Mouse (Mus musculus) megakaryocyte progenitor cell, adult 5-6 weeks (primary cell): ENCODE results near the gene Gm17617. TPM values are rescaled to one million over a fixed set of nuclear protein-coding genes. Genes with fewer than 3 reads are reported as not detected.
A peak's percentile ranks its signal among the peaks of the same experiment; 100 is the strongest.
"Not testable (repeated sequence)": the region's sequence is repeated elsewhere in the genome, so short reads cannot be mapped to it uniquely, and the experiment has no call there.

ENCODE experiments used
- ATAC-seq: replicated peaks from 2 replicates; pipeline ENCODE4 v1.8.0; 2016; ENCODE audit warnings: mild to moderate bottlenecking, moderate TSS enrichment, inconsistent platforms; ENCODE audit not compliant: poor library complexity
- total RNA-seq, 2 experiments: library from RNA; stranded (forward) in 1 of 2; stranded (reverse) in 1 of 2; fragments of 157-497, 149-512 nt in 1 of 2; fragments of 200-1000 nt in 1 of 2; gene quantifications; 2 replicates each; pipeline versions ENCODE4 v1.2.3 to v1.2.4; 2015 to 2017

The Gm17617 gene
- total RNA-seq, 2 experiments from 2014 or later = not detected

DNA sequence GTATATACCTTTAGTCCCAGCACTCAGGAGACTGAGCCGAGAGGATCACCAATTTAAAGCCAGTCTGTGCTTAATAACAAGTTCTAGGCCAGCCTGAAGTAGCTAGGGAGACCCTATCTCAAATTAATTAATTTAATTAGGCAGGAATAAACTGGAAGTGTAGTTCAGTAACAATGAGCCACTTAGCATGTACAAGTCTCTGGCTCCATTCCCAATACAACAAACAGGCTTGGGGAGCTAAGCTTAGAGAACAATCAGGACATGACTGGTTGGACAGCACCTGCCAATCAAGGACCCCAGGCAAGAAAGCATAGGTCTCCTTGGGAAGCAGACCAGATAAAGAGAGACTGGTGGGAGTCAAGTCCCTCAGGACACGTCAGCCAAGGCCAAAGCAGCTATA is 6.9 kb upstream of the Gm17617 start:
- ATAC-seq = no peak

DNA sequence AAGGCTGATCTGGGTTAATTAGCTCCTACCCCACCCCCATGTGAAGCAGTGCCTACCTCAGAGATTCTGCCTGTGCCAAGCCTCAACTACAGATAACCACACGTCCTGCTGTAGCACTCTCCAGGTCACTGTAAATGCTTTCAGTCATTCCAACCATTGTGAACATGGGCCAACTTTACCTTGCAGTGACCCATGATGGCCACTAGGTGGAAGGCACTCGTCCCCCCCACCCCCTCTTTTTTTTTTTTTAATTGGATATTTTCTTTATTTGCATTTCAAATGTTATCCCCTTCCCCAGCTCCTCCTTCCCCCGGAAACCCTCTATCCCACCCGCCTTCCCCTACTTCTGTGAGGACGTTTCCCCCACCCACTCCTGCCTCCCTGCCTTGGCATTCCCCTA is 2.0 kb upstream of the Gm17617 start:
- peak; percentile 99 for ATAC-seq

DNA sequence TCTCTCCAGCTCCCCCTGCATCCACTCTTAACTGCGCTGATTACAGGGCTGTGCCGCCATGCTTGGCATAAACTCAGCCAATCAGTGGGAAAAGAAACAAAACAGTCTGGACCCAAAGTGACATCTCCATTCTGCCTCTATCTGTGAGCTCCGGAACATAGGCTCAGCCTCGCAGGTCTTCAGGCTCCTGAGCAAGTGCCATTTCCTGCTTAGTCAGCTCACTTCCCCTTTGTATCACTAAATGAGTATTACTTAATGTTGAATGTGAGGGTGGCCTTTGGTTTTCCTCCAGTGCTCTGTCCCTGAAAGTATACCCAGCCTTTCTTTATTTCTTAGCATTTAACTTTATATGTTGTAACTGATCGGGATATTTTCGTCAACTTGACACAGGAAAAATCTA is 8.4 kb downstream of the Gm17617 start:
- peak; percentile 80 for ATAC-seq

DNA sequence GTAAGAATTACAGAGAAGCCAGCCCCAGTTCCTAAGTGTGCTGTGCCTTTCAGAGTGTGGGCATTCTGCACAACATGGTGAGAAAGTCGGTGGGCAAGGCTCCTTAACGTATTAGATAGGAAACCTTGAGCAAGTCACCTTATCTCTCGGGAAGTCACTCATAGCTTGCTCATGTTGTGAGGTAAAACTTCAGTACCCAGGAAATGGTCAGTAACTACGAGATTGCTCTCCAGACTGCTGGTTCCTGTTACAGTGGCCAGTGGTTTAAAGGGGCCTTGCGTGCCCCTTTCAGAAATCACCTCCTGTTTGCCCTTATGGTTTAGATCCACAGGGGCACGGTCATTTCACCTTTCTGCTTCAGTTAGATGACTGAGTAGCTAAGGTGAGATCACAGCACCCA is 19.0 kb downstream of the Gm17617 start:
- ATAC-seq = no peak

DNA sequence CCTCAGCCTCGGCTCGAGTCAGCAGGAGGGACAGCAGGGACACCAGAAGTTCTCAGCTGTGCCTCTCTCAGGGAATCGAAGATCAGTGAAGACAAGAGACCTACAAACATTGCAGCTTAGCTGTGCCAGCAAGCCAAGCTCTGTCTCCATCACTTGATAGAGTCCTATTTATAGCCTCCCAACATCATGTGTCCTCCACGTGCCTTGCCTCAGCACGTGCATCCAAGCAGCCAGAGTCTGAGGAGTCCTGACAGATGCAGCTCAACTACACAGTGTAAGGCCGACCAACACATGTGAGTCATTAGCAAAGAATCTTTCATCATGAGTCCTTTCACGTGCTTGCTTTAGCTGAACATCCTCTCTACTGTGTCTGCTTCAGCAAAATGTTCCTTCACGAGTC is 25.7 kb downstream of the Gm17617 start:
- no peak for ATAC-seq

DNA sequence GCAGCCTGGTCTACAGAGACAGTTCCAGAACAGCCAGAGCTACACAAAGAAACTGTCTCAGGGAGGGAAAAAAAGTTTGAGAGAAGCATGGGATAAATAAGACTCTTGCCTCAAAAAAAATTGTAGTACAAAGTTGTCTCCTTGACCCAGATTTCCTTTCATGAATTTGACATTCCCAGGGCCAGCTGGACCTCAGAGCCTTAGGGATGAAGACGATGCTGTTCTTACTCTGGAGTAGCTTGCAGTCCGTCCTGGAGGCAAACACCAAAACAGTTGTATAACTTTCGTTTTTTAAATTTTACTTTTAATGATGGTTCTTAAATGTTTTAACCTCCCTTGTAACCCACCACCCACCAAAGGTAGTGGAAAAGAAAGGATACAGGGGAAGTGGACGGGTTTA is 26.2 kb downstream of the Gm17617 start:
- no peak for ATAC-seq

DNA sequence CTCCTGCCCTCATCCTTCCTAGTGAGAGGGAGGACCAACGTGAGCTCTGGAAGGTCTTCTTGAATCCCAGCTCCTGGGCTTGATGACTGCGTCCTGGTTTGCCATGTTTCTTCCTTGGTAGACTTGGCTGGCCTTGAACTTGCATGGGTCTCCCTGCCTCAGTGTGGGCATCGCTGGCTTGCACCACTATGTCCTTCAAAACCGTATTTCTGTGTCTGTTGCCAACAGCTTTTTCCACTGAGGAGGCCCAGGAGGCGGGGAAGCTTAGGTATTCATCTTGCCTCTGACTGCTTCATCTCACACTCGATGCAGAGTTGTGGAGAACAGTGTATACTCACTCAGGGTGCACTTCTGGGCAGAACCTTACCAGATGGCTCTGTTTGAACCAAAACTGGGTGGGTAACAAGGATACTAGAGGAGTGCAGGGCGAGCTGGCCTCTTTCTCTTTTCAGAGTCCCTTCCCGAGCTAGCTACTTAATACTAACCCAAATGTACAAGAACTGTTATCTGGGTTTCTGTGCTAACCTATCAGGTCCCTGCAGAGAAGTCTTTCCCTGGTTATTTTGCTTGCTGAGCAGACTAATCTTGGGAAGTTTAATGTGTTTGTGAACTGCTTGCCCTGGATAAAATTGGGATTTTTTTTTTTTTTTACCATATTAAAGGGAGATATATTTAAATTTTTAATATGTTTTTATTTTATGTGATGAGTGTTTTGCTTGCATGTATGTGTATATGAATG is 27.2 kb downstream of the Gm17617 start:
- ATAC-seq = 0 out of 2 replicates have a peak, but pooled peaks have one; percentile 15

DNA sequence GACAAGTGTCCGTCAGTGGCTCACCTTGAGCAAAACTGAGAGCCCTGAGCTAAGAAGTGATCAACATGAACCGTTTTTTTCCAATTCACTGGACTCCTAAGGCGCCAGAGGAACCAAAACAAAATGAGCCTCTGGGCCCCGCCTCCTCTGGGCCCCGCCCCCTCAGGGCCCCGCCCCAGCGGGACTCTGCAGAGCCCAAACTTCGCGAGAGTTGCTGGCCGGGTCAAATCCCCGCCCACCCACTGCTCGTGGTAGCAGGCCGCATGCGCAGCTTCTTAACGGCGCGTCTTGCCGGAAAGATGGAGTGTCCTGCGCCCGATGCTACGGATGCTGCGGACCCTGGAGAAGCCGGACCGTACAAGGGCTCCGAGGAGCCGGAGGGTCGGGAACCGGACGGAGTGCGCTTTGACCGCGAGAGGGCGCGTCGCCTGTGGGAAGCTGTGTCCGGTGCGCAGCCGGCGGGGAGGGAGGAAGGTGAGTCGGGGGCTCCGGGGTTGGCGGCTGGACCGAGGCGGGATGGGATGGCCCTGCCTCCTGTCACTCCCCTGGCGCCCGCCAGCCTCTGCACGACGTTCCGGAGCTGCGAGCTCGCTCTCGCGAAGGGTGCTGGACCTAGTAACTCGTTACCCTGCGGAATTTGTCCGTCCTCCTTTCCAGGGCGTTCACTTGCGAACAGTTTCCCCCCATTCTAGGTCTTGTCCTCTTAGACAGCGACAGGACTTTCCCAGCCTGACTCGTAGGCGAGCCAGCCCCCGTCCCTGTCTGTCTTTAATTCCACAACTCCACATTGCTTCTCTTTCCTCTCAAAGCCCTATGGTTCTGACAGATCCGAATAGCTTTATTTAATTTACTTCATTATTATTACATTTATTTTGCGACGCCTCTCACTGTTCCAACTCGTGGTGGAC is 28.0 kb downstream of the Gm17617 start, which contains the start of gene Zfp346:
Zfp346 (plus strand) TSS at position 267 of the 908 bp plus-strand sequence.
- ATAC-seq = peak; percentile 92

DNA sequence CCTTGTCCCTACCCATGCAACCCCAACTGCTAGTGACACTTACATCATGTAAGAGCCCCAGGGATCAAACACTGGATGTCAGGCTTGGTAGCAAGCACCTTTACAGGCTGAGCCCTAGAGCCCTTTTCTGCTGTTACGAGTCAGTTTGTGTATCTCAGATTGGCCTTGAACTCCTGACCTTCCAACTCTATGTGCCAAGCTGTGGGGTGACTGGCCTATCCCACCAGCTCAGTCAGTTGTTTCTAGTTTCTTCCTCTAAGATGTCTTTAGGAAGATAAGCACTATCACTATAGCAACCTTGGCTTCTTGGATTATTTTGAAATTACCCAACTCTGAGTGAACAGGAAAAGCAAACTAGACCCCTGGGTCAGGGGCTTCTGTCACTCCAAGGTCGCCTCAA is 30.0 kb downstream of the Gm17617 start:
- no peak for ATAC-seq

DNA sequence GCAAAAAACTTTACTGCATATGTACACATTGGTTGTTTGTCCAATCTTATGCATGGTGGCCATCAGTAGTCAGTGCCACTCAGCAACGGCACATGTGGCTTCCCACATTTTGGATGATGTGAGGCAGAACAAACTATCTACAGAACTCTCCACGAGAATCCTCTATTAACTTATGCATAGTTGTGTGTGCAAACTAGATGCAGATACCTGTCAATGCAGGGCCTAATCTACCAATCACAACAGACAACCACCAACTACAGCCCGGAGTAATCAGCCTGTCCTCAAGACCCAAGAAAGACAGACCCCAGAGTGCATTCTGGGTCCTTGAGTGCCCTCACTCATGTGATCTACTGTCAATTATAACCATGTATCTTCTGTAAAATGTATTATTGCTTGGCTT is 31.0 kb downstream of the Gm17617 start:
- ATAC-seq = no peak

DNA sequence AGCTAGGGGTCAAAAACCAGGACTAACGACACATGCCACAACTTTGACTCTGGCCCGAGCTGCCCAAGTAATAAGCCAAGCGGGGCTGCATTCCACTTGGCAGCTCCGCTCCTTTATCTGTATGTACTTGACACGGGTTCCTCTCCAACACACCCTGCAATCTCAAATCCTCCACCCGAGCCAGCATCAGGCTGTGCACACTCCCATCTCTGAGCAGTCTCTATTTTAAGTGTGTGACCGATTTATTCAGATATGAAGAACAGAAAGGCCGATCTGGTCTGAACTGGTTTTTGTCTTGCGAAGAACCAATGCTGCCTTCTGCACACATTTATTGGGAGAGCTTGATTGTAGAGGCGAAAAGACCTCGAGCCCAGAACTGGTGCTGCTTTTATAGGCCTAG is 31.7 kb downstream of the Gm17617 start:
- ATAC-seq = no peak

DNA sequence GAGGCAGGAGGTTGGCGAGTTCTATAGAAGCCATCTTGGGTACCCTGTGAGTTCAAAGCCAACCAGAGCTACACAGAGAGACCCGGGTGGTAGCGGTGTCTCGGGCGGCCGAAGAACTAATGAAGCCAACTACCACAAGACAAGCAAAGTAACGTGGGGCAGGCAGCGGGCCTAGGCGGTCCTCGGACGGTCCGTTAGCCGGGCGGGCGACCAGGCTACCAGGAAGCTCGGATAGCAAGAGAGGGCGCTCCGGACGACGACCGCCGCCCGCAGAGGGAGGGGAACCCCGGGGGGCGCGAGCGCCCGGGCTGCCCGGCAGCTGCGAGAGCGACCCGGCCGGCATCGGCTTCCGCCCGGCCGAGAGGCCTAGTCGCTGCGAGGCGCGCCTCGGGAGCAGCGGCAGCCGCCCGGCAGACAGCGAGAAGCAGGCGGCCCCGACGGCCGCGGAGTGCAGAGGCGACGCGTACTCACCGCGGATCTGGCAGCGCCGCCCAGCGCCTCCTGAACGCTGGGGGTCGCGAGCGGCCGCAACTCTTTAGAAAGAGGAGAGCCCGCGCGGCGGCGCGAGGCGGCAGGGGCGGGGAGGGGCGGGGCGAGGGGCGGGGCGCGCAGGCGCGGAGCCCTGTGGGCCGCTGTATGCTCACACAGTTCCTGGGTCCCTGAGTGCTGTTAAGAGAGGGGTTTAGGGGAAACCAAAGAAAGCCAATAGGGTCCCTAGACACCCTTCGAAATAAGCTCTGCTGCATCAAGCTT is 33.4 kb downstream of the Gm17617 start, which contains the start of gene Uimc1:
Uimc1 (minus strand) TSS at position 575 of the 753 bp plus-strand sequence.
- ATAC-seq = peak; percentile 84

DNA sequence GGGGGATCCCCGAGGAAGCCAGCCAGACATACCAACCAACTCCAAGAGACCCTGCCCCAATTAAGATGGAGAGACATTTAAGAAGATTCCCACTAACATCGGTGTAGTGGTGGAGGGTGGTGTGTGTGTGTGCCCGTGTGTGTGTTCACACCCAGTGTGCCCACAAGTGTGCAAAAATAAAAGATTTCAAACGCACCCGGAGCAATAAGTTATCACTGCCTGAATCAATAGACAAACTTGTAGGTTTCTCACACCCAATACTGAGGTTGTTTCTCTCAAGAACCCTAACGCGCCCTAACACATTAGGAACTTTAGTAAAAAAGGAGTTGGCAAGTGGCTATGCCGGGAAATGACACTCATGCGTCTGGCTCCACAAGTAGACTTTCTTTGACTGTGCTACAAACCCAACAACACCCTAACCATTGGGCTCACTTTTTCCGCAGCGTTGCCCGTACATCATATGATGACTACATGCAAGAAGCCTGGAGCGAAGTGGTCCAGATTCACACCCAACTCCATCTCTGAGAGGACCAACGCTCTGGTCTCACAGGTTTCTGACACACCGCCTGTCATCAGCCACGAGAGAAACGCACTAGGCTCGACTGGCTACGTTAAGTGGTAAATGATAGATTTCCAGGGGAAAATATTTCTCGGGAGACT is 34.2 kb downstream of the Gm17617 start:
- ATAC-seq = peak; percentile 40; the same call in 1 of the 2 replicates

DNA sequence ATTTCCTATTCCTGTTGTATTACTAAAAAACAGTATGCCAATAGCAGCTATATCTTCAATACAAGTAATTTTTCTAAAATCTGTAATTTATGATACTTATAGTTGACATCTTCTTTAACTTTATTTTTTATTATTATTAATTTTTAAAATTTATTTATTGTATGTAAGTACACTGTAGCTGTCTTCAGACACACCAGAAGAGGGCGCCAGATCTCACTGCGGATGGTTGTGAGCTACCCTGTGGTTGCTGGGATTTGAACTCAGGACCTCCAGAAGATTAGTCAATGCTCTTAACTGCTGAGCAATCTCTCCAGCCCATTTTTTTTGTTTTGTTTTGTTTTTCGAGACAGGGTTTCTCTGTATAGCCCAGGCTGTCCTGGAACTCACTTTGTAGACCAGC is 35.5 kb downstream of the Gm17617 start:
- ATAC-seq = not testable (repeated sequence)

DNA sequence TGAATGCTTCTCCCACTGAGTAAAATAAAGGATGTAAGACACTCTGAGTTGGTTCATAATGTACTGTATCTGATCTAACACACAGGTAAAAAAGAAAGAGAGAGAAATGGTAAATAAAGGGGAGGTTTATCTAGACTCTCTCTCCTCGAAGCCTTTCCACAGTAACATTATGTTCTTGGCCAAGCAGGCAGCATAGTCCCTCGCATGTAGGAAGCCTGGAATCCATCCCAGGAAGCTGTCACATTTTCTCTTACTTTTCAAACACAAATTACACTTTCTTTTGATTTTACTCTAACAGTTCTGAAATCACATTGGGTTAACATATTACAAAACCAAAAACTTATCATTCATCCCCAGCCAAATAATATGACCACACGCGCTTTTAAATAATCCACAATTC is 40.8 kb downstream of the Gm17617 start:
- ATAC-seq = no peak

Other genes with a start within 250 kb of the Gm17617 start
- gene Unc5a, start 184.1 kb downstream of the Gm17617 start, total RNA-seq (2015) = 0.59 and 0.64 TPM in 2 replicates
- gene Unc5a, start 184.1 kb downstream of the Gm17617 start, total RNA-seq (2017) = 0.04 and 0.51 TPM in 2 replicates
- gene Hk3, start 112.2 kb downstream of the Gm17617 start, total RNA-seq (2015) = 83.9 and 84.9 TPM in 2 replicates
- 179 and 185 TPM in 2 replicates for gene Hk3, start 112.2 kb downstream of the Gm17617 start, total RNA-seq (2017)
- gene Uimc1, start 33.2 kb downstream of the Gm17617 start, total RNA-seq (2015) = 38.0 and 49.0 TPM in 2 replicates
- 63.0 and 67.2 TPM in 2 replicates for gene Uimc1, start 33.2 kb downstream of the Gm17617 start, total RNA-seq (2017)
- 9.1 and 13.8 TPM in 2 replicates for gene Zfp346, start 28.2 kb downstream of the Gm17617 start, total RNA-seq (2015)
- 10.8 and 13.4 TPM in 2 replicates for gene Zfp346, start 28.2 kb downstream of the Gm17617 start, total RNA-seq (2017)
- gene Fgfr4, start 19.1 kb upstream of the Gm17617 start, total RNA-seq (2015) = not detected in 2 replicates
- gene Fgfr4, start 19.1 kb upstream of the Gm17617 start, total RNA-seq (2017) = not detected in 2 replicates
- 90.4 and 94.9 TPM in 2 replicates for gene Nsd1, start 76.2 kb upstream of the Gm17617 start, total RNA-seq (2015)
- gene Nsd1, start 76.2 kb upstream of the Gm17617 start, total RNA-seq (2017) = 74.5 and 89.7 TPM in 2 replicates
- gene Prelid1, start 187.0 kb upstream of the Gm17617 start, total RNA-seq (2015) = 350 and 360 TPM in 2 replicates
- gene Prelid1, start 187.0 kb upstream of the Gm17617 start, total RNA-seq (2017) = 108 and 125 TPM in 2 replicates
- gene Rab24, start 188.4 kb upstream of the Gm17617 start, total RNA-seq (2015) = 128 and 152 TPM in 2 replicates
- 25.9 and 34.6 TPM in 2 replicates for gene Rab24, start 188.4 kb upstream of the Gm17617 start, total RNA-seq (2017)
- 4.7 and 6.9 TPM in 2 replicates for gene Mxd3, start 196.3 kb upstream of the Gm17617 start, total RNA-seq (2015)
- gene Mxd3, start 196.3 kb upstream of the Gm17617 start, total RNA-seq (2017) = 4.7 and 16.3 TPM in 2 replicates
- 86.8 and 102 TPM in 2 replicates for gene Lman2, start 229.2 kb upstream of the Gm17617 start, total RNA-seq (2015)
- 126 and 131 TPM in 2 replicates for gene Lman2, start 229.2 kb upstream of the Gm17617 start, total RNA-seq (2017)
- gene Rgs14, start 236.2 kb upstream of the Gm17617 start, total RNA-seq (2015) = 11.5 and 12.6 TPM in 2 replicates
- gene Rgs14, start 236.2 kb upstream of the Gm17617 start, total RNA-seq (2017) = 9.7 and 17.4 TPM in 2 replicates